Mouse (Mus musculus) ZHBTc4 (cell line): ENCODE data around the gene Rps6ka3.
A peak's percentile ranks its signal among the peaks of the same experiment; 100 is the strongest.

ENCODE experiments used
- DNase-seq: peaks from one replicate; pipeline ENCODE4 v3.0.0-alpha.2; 2011; ENCODE audit warnings: low read depth, low spot score

Rps6ka3 gene

GRCm38 (mm10) chrX:159321342-159321741 lies 111.2 kb downstream of the Rps6ka3 start:
- peak; percentile 63 for DNase-seq

DNA sequence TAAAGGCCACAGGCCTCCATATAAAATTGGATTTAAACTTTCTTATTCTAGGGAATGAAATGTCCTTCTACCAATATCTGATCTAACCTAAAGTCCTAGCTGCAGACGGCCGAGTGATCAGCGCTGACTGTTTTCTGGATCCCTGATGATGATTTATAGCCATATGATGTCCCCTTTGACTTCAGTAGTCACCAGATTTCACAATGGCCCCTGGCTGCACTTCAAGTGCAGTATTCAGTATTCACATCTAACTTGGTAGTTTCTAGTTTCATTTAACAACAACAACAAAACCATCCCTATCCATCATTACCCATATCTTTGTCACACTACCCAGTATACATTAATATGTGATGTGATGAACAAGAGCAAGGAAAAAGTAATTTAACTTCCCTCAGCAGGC lies 154.4 kb downstream of the Rps6ka3 start:
- no peak for DNase-seq

- DNase-seq = peak; percentile 87
These were observed 162.0 kb downstream of the Rps6ka3 start, which contains the start of gene Eif1ax for GRCm38 (mm10) chrX:159371831-159372752. Eif1ax (plus strand) TSS chrX:159372178.

GRCm38 (mm10) chrX:159372753-159373144 lies 162.6 kb downstream of the Rps6ka3 start:
- no peak for DNase-seq

DNA sequence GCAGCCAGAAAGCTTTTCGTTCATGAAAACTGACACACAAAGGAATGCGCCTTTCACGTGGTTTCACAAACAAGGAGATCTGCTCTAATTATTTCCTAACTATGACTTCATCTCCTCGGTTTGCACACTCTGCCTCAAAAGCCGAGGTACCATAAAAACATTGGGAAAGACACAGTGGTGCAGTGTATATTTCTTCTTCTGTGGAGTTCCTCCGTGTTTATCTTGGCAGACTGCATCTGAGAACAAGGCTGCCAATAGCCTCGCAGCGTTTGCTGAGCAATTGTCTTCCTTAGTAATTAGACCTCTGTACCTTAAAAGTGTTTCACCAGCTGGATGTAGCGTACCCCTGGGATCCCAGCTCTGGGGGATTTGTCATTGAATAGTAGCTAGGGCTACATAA lies 177.0 kb downstream of the Rps6ka3 start:
- no peak for DNase-seq

- DNase-seq = no peak
These were observed 178.8 kb downstream of the Rps6ka3 start for GRCm38 (mm10) chrX:159388953-159389352.

DNA sequence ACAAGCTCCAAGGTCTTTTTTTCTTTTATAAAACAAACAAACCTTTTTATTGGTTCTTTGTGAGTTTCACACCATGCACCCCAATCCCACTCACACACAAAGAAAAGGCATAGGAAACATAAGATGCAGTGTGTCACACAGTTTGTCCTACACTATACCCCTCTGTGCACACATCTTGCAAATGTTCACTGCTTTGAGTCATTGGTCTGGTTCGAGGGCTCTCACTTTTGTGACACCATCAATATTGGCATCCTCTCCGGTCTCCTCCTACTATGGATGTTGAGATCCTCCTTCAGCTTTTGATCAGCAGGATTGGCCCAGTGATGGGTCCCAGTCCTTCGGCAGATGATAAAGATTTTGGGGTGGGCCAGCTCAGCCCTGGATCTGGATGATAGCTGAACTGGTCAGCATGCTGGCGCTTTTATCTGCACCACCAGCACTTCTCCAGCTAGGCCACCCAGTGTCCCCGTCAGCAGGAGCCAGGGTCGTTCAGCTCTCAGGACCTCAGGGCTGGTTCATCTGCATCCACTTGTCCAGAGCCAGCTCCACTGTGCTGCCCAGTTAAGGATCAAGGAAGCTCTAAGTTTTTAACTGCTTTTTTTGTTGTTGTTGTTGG lies 180.3 kb downstream of the Rps6ka3 start:
- DNase-seq = no peak

DNA sequence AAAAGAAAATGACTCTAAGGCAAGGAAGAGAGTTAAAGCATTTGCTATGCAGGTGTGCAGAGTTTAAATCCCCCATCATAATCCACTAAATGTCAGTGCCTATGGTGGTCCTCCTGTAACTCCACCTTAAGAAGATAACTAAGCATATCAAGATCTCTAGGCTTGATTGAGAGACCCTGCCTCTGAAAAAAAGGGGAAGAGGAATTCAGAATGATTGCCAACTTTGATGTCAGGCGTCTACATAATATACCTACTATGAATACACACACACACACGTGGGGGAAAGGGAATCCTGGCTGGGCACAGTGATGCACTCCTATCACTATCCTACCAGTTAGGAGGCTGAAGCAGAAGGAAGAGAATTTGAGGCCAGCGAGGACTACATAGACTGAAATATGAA lies 181.1 kb downstream of the Rps6ka3 start:
- DNase-seq = no peak

DNA sequence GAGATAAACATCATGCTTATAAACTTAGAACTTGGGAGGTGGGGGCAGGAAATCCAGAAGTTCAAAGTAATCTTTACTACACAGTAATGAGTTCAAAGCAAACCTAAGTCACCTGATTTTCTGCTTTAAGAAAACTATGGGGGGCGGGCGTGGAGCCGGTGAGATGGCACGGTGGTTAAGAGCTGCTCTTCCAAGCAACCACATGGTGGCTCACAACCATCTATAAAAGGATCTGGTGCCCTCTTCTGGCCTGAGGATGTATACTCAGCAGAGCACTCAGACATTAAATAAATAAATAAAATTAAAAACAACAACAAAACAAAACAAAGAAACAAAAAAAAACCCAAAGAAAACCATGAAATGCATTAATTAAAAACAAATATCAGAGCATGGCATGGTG lies 199.1 kb downstream of the Rps6ka3 start:
- peak; percentile 66 for DNase-seq

DNA sequence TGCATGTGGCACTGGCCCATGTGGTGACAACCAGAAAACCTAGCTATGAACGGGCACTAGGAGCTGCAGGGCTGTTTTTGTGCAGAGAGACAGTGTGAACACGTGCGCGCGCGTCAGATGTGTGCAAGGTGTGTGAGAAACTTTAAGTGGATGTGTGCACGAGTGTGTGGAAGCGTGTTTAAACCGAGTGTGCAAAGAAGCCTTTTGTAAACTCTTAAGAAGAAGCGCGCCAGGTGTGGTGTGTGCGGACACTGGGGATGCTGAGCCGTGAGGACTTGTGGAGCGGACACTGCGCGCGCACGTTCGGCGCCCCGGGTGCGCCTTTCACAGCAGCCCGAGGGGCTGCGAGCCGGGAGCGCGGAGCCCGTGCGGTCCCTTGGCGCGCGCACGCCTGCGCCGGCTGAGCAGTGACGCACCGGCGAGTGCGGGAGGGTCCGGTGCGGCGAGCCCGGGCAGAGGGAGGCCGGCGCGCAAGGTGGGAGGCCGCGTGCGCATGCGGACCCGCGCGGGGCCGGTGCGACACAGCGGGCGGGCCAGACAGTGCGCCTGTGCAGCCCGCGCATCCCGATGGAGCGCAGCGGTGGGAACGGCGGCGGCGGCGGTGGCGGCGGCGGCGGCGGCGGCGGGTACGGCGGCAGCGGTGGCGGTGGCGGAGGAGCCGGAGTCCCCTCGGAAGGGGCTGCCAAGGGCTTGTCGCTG lies 204.2 kb downstream of the Rps6ka3 start, which contains the start of gene Map7d2:
Gene Map7d2 (plus strand): TSS at position 443 of the 699 bp plus-strand sequence.
- peak; percentile 77 for DNase-seq

DNA sequence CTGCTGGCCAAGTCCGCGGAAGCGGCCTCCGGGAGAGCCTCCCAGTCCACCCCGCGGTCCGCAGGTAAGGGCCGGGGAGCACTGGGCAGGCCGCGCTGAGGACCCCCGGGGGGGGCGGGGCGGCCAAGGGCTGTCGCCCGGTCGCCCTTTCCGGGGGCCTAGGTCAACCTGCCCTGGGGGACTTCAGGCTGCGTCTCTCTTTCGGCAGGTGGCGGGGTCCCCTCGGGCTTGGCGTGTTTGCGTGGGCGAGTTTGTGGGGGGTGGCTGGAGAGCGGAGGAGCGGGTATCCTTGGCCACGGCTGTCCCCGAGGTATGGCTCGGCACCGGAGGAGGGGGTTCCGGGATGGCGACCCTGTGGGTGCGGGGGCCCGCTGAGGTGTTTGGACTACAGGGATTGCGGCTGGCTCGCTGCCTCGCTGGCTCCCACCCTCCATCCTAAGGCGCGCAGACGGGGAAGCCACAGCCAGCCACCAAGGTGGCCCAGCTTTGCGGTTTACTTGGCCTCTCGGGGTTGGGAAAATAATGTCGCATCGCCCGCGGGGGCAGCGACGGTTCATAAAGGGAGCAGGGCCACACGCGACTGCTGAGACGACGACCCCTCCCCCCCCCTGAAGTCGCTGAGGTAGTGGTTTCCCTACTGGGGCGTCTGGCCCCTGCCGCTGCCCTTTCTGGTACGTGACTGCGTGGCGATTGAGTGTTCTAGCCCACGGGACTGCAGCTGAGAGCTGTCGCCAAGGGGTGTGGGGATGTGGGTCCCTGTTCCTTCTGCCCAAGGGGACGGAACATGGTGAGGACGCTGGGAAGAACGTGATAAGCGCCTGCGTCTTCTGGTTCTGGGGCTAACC lies 204.9 kb downstream of the Rps6ka3 start:
- DNase-seq = peak; percentile 50
